Mouse (Mus musculus) frontal cortex, postnatal 25 days (tissue): ENCODE data around the gene Fchsd2.

ENCODE experiments used
- DNase-seq, 2 experiments: peaks; one replicate each; pipeline ENCODE4 v3.0.0; 2022; ENCODE audit warnings: low spot score in 2 of 2

Gene Fchsd2

GRCm38 (mm10) chr7:101317014-101317413 lies 224.4 kb downstream of the Fchsd2 start, which contains the start of gene Stard10:
Gene Stard10, plus strand, starts transcription at chr7:101317086.
- no peak for DNase-seq

DNA sequence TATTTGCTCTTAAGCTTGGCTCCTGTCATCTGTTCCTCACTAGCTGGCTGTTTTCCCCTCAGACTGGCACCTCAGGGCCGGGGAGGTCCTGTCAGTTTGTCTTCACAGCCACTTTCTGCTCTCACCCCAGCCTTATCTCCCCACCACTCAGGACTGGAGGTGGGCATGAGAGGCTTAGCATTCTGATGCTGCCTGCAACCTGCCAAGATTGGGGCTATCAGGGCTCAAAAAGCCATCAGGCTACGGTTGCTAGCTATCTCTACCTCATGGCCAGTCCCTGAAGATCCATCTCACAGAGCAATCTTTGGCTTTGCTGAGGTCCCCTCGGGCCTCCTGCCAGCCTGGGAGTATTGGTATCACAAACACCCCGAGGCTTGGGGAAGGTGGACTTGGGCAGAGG lies 226.2 kb downstream of the Fchsd2 start:
- no peak for DNase-seq

GRCm38 (mm10) chr7:101319796-101320195 lies 227.1 kb downstream of the Fchsd2 start:
- DNase-seq = no peak

DNA sequence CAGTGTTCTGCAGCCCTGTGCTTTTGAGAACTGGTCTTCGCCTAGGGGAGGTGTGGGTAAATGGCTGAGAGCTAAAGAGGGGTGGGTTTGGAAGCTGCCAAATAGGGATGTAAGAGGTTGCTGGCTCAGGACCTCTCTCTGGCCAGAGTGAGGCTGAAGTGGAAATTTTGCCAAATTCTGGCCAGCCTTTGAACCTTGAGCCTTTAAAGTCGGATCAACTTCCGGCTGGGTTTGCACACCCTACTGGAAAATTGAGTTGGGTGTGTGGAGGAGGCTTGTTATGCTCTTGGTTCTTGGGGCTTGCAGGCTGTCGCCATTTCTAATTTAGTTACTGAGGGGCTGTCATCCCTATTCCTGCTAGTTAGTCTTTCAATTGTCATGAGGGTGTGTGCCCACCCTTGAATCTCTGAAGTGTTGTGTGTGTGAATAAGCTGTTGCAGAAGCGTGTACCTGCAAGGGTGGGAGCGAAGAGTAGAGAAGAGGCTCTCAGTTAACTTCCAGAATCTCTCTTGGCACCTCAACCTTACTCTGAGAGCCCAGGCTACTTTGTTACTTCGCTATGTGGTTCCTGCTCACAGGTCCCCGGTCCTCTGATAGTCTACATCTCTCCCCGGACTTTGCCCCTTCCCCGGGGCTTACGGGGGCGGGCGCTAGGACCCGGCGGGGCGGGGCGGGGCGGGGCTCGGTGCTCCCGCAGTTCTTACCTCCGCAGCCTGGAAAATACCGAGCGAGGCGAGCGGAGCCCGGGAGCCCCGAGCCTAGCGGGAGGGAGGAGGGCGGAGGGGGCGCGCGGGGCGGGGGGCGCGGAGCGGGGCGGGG lies 227.9 kb downstream of the Fchsd2 start:
- no peak for DNase-seq

DNA sequence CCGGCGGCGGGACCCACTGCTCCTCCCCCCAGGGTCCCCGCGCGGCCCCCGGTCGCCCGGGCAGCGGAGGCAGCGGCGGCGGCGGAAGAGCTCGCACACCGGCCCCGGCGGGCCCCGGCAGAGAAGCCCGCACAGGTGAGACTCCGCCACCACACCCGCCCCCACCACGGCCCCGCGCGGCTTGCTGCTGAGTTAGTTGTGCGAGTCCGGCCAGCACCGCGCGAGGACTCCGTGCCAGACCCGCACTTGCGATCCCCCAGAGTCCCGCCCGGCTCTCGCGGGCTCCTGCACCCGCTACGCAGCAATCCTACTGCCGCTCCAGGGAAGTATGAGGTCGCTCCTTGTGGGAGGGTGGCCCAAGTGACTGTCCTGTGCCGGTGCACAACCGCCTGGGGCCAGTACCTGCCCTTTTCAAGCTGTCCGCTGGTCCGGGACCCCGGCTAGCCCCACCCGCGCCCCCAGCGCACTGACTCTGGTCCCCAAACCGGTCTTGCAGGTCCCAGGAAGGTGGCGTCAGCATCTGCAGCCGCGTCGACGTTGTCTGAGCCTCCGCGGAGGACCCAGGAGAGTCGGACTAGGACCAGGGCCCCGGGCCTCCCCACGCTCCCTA lies 228.7 kb downstream of the Fchsd2 start:
- no peak for DNase-seq

DNA sequence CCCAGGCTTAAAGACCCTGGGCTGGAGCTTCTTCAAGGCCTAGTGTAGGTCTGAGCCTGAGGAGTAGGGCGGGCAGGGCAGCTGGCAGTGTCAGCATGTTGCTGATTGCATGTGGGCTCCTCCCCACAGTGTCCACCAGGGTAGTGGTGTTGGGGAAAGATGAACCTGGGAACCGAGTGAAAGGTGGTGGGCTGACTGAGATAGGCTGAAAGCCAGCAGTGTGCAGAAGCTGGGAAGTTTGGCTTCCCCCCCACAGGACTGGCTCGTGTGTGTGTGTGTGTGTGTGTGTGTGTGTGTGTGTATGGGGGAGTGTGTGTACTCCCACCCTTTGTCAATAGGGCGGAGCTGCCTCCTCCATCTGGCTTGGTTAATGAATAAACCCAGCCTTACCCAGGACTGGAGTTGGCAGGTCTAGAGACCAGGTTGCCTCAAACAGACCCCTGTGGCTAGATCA lies 230.5 kb downstream of the Fchsd2 start:
- DNase-seq = no peak

DNA sequence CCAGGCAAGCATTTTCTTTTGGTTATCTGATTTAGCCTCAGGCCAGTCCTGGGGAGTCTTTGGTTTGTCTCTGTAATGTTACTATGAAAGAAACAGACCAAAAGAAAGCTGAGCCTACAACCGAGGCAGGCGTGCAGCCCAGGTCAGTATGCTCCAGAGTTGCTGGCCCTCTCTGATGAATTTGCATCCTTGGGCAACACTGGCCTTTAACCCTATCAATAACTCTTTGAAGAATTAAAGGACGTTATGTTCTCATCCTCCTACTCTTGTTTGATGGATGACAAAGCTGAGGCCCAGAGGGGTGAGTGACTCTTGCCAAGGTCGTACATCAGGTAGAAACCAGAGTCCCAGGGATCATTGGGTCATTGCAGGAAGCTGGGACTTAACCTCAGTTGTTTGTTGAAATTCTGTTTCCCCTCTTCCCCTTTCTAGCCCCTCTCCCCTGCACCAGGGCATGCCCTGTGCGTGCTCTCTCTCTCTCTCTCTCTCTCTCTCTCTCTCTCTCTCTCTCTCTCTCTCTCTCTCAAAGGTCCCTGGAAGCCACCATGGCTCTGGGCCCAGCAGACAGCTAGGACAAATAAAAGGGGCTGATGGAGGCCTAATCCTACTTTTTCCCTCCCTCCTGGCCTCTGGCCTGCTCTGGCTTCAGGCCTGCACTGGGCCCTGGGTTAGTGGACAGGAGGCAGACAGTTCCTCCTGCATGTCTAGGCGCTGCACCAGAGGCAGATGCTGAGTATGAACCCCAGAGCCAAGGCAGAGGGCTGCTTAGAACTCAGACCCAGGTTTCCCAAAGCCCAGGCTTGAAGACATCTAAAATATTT lies 231.7 kb downstream of the Fchsd2 start:
- DNase-seq = no peak

DNA sequence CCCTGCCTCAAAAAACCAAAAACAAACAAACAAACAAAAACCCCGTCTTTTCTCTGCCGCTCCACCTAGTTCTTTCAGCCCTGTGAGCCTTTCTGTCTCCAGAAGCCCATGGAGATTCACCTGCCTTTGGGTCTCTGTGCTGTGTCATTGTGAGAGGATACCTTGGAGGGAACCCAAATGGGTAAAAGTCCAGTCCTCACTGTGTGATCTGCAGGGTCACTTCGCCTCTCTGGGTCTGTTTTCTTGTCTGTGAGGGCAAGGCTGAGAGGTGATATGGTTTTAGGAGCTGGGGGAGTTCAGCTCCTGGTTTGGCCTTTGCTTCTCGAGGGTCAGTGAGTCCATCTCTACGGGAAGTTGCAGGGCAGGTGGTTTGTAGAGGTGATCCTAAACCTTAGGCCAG lies 233.3 kb downstream of the Fchsd2 start:
- no peak for DNase-seq

DNA sequence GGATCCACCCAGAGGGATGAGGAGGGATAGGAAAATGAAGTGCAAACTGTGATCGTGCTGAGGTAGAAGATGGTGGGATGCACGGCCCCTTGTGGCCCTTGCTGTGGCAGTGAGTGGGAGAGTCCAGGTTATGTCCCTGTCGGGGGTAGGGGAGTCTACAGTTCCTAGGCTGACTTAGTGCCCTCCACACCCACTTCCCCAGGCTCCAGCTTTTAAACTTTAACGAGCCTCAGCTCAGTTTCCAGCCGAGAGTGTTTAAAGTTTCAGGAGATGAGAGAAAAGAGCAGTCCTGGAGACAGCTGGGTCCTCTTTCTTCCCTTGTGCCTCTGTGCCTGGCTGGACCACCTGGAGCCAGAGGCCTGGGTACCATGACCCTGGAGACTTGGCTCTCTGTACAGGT lies 234.6 kb downstream of the Fchsd2 start:
- no peak for DNase-seq

- no peak for DNase-seq
Observed at GRCm38 (mm10) chr7:101327786-101328185, 235.1 kb downstream of the Fchsd2 start.

- DNase-seq = peak in 1 of 2 experiments; percentile 47
Observed at GRCm38 (mm10) chr7:101328621-101329158, 236.0 kb downstream of the Fchsd2 start.

DNA sequence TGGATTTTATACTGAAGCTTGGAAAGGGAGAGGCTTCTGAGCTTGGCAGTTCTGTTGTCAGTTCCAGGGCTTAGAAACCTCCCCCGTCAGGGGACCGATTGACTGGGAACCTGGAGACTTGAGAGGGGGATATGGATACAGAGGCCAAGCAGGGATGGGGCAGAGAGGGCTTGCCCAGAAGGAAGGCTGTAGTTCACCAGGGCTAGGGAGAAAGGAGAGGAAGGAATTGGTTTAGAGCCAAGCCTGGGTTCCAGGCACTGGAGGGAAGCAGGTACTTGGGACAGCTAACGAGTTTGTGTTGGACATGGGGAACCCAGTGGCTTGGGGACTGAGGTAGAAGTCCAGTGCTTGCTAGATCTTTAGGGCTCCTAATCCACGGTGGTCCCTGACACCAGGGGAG lies 236.9 kb downstream of the Fchsd2 start:
- DNase-seq = no peak

DNA sequence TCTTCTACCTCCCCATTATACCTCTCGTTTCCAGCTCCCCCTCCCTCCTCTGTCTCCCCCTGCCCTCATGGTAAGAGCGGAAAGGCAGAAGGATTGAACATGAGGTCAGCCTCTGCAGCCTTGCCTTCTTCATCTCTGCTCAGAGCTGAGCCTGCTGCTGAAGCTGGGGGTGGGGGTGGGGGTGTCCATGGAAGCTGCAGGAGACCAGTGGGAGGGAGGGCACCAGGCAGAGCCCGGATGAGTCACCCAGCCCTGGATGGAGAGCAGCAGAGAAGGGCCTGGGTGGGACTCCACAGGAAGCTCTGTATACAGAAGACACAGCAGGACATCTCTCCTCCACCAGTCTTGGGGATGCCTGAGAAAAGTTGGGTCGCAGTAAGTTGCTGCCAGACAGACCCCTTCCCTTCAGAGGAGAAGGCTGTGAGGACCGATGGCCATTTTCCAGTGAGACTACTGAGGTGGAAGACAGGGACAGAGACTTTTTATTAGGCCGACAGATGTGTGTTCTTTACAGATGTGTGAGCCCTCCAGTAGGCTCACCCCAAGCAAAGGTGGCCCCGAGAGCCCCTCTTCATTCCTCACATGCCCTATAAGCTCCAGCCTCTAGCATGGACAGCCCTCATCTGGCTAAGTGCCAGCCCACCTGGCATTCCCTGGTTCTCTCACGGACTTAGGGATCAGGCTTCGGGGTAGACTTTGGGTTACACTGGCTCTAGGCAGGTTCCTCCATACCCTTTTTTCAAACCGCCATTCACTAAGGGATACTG lies 237.6 kb downstream of the Fchsd2 start:
- DNase-seq = no peak

DNA sequence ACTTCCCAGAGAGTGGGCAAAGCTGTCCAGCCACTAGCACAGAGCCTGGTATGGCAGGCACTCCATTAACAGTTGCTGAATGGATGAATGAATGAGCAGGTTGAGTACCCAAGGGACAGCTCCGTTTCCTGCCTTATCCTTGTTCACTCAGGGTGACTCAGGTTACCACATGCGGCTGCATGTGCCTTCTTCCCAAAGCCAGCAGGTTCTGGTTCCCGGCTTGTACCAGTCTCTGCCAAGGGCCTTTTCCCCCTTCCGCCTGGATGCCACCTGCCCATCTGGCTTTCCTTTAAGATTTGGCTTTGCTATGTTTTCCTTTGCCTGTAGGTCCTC lies 238.1 kb downstream of the Fchsd2 start:
- DNase-seq = no peak

- DNase-seq = no peak
Observed at GRCm38 (mm10) chr7:101332045-101332831, 239.6 kb downstream of the Fchsd2 start.
